Mouse (Mus musculus) C2C12 (cell line): ENCODE results near the gene Adcy10. TPM values are rescaled to one million over a fixed set of nuclear protein-coding genes. Genes with fewer than 3 reads are reported as not detected.
A peak's percentile ranks its signal among the peaks of the same experiment; 100 is the strongest.

ENCODE experiments used
- H3K27me3 ChIP-seq: one replicate; pipeline ENCODE4 v1.6.1; 2011; ENCODE audit not compliant: control insufficient read depth, insufficient read depth, insufficient read length
- H3K36me3 ChIP-seq: one replicate; pipeline ENCODE4 v1.6.1; 2011; ENCODE audit not compliant: control insufficient read depth, insufficient read depth
- H3K4me3 ChIP-seq: one replicate; pipeline ENCODE4 v1.5.1; 2011; ENCODE audit warnings: mild to moderate bottlenecking, control low read depth; ENCODE audit not compliant: poor library complexity, insufficient read depth, severe bottlenecking
- H3K79me2 ChIP-seq: one replicate; pipeline ENCODE4 v1.6.1; 2011; ENCODE audit not compliant: control insufficient read depth, insufficient read depth
- H3K79me3 ChIP-seq: one replicate; pipeline ENCODE4 v1.6.1; 2011; ENCODE audit warnings: low read depth, control low read depth
- H3ac ChIP-seq: one replicate; pipeline ENCODE3; 2011; ENCODE audit warnings: low read depth; ENCODE audit not compliant: control insufficient read depth, insufficient read length
- CEBPB ChIP-seq: IDR thresholded peaks from one replicate; pipeline ENCODE4 v1.6.1; 2011; ENCODE audit warnings: low read depth, mild to moderate bottlenecking, control low read depth, moderate library complexity
- CTCF ChIP-seq: IDR thresholded peaks from one replicate; pipeline ENCODE4 v1.5.1; 2011; ENCODE audit not compliant: control insufficient read depth, insufficient read depth, insufficient read length
- FOSL1 ChIP-seq: IDR thresholded peaks from one replicate; pipeline ENCODE4 v1.8.0; 2011; ENCODE audit warnings: mild to moderate bottlenecking, low read length; ENCODE audit not compliant: poor library complexity, insufficient read depth, severe bottlenecking
- MAX ChIP-seq: IDR thresholded peaks from one replicate; pipeline ENCODE4 v1.6.1; 2011; ENCODE audit warnings: mild to moderate bottlenecking, control low read depth
- MYOD1 ChIP-seq: IDR thresholded peaks from one replicate; pipeline ENCODE4 v1.6.1; 2011; ENCODE audit warnings: low read depth; ENCODE audit not compliant: control insufficient read depth, insufficient read length
- MYOG ChIP-seq: IDR thresholded peaks from one replicate; pipeline ENCODE4 v1.6.1; 2011; ENCODE audit not compliant: control insufficient read depth, insufficient read length; ENCODE audit errors: extremely low read depth
- USF1 ChIP-seq: IDR thresholded peaks from one replicate; pipeline ENCODE4 v1.6.1; 2011; ENCODE audit warnings: low read depth, mild to moderate bottlenecking, control low read depth, moderate library complexity
- polyA plus RNA-seq: library from polyadenylated mRNA; unstranded; fragments of >200 nt; fragmentation: generic; extraction: Trizol; gene quantifications from one replicate; pipeline ENCODE4 v1.2.1, GENCODE M21; 2012; ENCODE audit warnings: missing spikeins

Gene Adcy10
- polyA plus RNA-seq, 1 experiment: not detected

DNA sequence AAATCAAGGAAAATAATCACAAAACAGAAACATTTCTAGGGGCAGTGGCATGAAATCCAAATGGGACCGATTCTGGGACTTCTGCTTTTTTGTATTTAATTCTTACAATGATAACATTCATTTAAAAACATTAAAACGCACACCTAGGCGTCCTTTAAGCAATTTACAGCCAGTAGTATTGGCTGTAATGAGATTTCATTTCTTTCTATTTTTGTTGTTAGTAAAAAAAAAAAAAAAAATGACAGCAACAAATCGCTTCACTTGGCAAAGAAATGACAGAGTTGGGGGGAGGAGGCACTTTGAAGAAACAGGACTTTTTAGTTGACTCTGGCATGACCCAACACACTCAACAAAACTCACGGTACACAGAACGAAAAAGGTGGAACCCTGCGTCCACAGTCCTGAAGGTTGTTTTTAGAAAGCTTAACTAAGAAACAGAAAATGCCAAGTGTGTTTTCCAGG, 25.9 kb upstream of the Adcy10 start:
- Histone ChIP-seq H3K4me3 (peak overlapping the region; percentile 74), H3K79me3 (peaks cover 4% of the 10 kb centered on the region), H3K79me2 (peaks cover 29% of the 10 kb centered on the region), H3ac (peak overlapping the region; percentile 93), H3K27me3 (no peaks in the 10 kb centered on the region), H3K36me3 (no peaks in the 10 kb centered on the region)
- TF ChIP-seq CEBPB (no peak), FOSL1 (no peak), USF1 (no peak), MAX (no peak), MYOG (no peak), MYOD1 (no peak), CTCF (no peak)

DNA sequence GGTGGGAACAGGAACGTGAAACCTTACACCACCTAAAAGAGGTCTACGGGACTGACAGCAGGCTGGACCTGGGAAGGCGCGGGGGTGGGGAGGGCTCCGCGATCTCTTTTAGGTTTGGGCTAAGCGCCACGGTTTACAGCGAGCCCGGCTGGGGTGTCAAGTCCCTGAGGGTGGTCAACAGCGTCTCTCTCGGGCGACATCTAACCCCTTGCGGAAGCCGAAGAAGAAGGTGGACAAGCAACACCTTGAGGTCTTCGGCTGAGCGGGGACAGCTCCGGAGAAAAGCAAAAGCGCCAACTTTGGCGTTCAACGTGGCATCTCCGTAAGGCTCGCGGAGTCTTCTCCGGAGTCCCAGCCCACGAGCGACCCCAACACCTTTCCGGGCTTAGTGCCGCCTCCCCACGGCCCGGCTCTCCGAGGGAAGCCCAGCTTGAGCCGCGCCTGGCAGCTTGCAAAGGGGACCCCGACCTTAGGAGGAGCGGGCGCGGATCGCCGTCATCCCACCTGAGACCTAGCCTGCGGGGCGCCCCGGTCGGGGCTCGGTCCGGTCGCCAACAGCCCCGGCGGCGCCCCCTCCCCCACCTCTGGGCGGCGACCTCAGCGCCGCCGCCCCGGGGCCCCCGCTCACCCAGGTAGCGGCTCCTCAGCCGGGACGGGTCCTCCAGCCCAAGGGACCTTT, 25.3 kb upstream of the Adcy10 start:
- no peak for TF ChIP-seq CTCF
- no peak for TF ChIP-seq FOSL1
- no peak for TF ChIP-seq CEBPB
- peak overlapping the region; percentile 74 for H3K4me3 ChIP-seq
- H3K79me3 ChIP-seq: peaks cover 4% of the 10 kb centered on the region
- peaks cover 29% of the 10 kb centered on the region for H3K79me2 ChIP-seq
- no peaks in the 10 kb centered on the region for H3K36me3 ChIP-seq
- no peaks in the 10 kb centered on the region for H3K27me3 ChIP-seq
- peak overlapping the region; percentile 93 for H3ac ChIP-seq

DNA sequence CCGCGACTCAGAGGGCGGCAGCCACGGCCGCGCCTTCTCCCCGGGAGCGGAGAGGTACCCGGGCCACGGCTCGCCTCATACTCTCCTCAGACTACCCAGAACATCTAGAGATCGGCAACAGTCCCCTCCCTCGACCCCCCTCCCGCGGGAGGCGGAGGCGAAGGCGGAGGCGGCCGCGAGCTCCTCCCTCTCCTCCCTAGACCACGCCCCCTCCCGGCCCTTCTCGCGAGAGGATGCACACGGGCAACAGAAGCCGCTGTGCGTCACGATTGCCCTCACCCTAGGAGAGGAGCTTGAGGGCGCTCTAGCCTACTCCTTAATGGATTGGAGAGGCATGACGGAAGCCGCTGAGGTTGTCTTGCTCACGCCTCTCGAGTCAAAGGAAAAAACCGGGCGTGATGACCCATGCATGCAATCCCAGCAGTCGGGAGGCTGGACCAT, 24.6 kb upstream of the Adcy10 start, which contains the start of the genes Dcaf6 and Mpc2:
TSS of gene Dcaf6 (minus strand) at position 116 of the 441 bp plus-strand sequence.
TSS of gene Mpc2 (plus strand) at position 278 of the 441 bp plus-strand sequence.
- Histone ChIP-seq H3ac (peak within 1 kb of the TSS; percentile 95), H3K27me3 (no peaks in the 10 kb centered on the region), H3K4me3 (peak within 1 kb of the TSS; percentile 74), H3K79me3 (peaks cover 4% of the 10 kb centered on the region), H3K79me2 (peaks cover 29% of the 10 kb centered on the region), H3K36me3 (no peaks in the 10 kb centered on the region)
- TF ChIP-seq FOSL1: no peak

DNA sequence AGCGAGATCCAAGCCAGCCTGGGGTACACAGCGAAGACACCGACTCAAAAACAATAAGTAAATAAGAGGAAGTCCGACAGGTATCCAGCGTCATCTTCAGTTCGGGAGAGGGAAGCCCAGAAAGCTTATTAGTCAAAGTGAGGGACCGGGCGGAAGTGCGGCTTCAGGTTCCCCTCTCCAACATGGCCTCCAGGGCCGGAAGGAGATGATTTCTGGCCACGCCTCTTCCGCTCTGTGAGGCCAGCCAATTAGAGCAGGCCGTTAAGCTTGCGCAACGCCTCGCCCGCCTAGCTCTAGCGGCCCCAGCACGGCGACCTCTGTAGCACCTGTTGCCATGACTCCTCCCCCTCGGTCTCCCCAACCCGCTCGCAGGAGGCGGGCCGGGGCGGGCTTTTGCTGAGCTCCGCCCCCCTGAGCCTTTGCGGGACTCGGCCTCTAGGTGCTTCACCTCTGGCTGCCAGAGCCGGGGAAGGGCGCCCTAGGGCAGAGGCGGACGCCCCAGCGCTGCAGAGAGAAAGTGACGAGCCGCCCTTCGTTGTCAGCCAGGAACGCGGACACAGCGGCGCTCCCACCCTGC, 24.1 kb upstream of the Adcy10 start:
- H3K79me3 ChIP-seq: peaks cover 4% of the 10 kb centered on the region
- H3ac ChIP-seq: peak overlapping the region; percentile 95
- no peaks in the 10 kb centered on the region for H3K36me3 ChIP-seq
- H3K79me2 ChIP-seq: peaks cover 29% of the 10 kb centered on the region
- peak overlapping the region; percentile 74 for H3K4me3 ChIP-seq
- TF ChIP-seq MYOD1: peak; percentile 76
- TF ChIP-seq MAX: peak; percentile 18
- TF ChIP-seq USF1: no peak
- TF ChIP-seq CEBPB: peak; percentile 98
- no peak for TF ChIP-seq FOSL1
- TF ChIP-seq CTCF: peak; percentile 6
- H3K27me3 ChIP-seq: no peaks in the 10 kb centered on the region

DNA sequence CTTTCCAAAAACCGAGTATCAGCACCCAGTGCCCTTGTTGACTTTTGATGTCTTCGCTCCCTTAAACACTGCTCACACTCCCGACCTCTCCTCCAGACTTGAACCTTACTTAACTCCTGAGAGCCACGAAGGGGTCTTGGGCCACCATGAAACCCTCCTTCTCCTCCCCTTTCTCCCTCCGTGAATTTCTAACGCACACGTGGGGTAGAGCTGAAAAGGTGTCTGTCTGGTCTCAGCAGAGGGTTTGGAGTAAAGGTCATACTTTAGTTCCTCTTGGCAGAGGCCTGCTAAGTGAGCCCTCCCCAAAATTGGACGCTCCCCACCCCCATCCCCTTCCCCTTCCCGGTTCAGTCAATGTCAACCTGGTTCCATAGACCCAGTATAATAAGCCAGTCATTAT, 23.3 kb upstream of the Adcy10 start:
- Histone ChIP-seq H3K79me3 (peaks cover 4% of the 10 kb centered on the region), H3K4me3 (peak overlapping the region; percentile 63), H3K27me3 (no peaks in the 10 kb centered on the region), H3ac (peak overlapping the region; percentile 95), H3K79me2 (peaks cover 28% of the 10 kb centered on the region), H3K36me3 (no peaks in the 10 kb centered on the region)
- TF ChIP-seq MYOD1 (no peak), USF1 (no peak), CEBPB (no peak), FOSL1 (no peak), MAX (no peak), MYOG (no peak), CTCF (no peak)

DNA sequence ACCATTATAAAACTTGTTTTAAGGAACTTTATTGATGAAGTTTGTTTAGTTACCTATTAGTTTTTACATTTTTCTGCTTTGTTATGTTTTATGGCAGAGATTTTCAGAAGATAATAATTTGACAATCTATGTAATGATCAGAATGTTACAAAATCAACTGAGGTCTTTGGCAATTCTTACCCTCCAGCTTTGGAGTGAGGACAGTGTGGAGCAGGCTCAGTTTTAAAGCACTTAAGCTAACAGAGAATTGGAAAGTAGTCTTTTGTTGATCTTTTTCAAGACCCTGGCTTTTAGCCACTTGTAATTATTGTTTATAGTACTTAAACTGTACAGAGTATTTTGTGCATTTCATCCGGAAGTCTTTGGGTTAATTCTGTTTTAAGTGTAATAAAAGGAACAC, 22.1 kb upstream of the Adcy10 start:
- Histone ChIP-seq H3K4me3 (no peak overlapping the region), H3K36me3 (no peaks in the 10 kb centered on the region), H3K79me2 (peaks cover 19% of the 10 kb centered on the region), H3K27me3 (no peaks in the 10 kb centered on the region), H3K79me3 (peaks cover 4% of the 10 kb centered on the region), H3ac (no peak overlapping the region)
- no peak for TF ChIP-seq MYOD1
- no peak for TF ChIP-seq CTCF
- no peak for TF ChIP-seq MYOG
- no peak for TF ChIP-seq MAX
- no peak for TF ChIP-seq CEBPB
- no peak for TF ChIP-seq FOSL1
- TF ChIP-seq USF1: no peak
